Mouse (Mus musculus) urinary bladder, postnatal 0 days (tissue): Measurements from ENCODE around the gene Gm29423. TPM values are rescaled to one million over a fixed set of nuclear protein-coding genes. Genes with fewer than 3 reads are reported as not detected.

ENCODE experiments used
- polyA plus RNA-seq: library from polyadenylated mRNA; unstranded; fragments of >200 nt; fragmentation: Nextera tagmentation; extraction: Ambion mirVana; gene quantifications from 2 replicates; pipeline ENCODE4 v1.2.1, GENCODE M21; 2015

The Gm29423 gene
- not detected in 2 replicates for polyA plus RNA-seq

DNA sequence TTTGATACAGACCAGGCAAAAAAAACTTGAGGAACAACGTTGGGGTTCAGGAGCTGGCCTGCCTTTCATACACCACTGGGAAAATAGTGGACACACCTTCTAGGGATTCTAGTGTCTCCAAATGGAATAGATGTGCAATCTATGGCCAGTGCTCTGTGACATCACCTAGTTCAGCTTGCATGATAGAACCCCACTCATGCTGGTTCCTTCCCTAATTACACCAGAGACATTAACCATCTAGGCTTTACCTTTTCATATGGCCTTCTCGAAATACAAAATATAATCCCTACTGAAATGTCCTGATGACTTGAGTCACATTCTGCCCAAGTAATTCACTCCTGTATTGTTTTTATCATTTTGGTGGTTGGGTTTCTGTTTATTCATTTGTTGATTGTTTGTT lies at the start of gene Gm29423, which contains the start of gene Gm29644:
Gene Gm29423, minus strand, starts transcription at position 101 of the 400 bp plus-strand sequence.
Gene Gm29644, minus strand, starts transcription at position 157 of the 400 bp plus-strand sequence.

DNA sequence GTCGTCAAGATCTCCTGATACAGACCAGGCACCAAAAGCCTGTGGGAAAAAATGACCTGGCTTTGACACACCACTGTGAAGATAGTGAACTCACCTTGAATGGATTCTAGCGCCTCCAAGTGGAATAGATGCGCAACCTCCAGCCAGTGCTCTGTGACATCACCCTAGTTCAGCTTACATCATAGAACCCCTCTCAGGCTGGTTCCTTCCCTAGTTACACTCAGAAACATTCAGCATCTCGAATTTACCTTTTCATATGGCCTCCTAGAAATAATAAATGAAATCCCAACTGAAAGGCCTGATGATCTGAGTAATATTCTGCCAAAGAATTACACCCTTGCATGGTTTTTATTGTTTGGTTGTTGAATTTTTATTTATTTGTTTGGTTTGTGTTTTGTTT lies 29.5 kb downstream of the Gm29423 start, which contains the start of gene Gm21118:
Gene Gm21118, minus strand, starts transcription at position 101 of the 400 bp plus-strand sequence.

Other genes with a start within 250 kb of the Gm29423 start
- not detected in 2 replicates for gene Gm21118, start 29.6 kb downstream of the Gm29423 start, polyA plus RNA-seq
- not detected in 2 replicates for gene Gm29644, start 56 bp upstream of the Gm29423 start, polyA plus RNA-seq
- not detected in 2 replicates for gene Gm20888, start 138.6 kb upstream of the Gm29423 start, polyA plus RNA-seq